Mouse (Mus musculus) myocyte (in vitro differentiated cells): Measurements from ENCODE around the gene Ecsit.

ENCODE experiments used
- CEBPB ChIP-seq: IDR thresholded peaks from 2 replicates; pipeline ENCODE4 v1.6.1; 2011; ENCODE audit warnings: mild to moderate bottlenecking, moderate library complexity; ENCODE audit not compliant: poor library complexity, insufficient read depth, severe bottlenecking
- E2F4 ChIP-seq: IDR thresholded peaks from one replicate; pipeline ENCODE4 v1.6.1; 2011; ENCODE audit warnings: mild to moderate bottlenecking, control low read depth, moderate library complexity; ENCODE audit not compliant: insufficient read depth
- MYOG ChIP-seq, 3 experiments: IDR thresholded peaks; one replicate each; pipeline ENCODE4 v1.6.1; 2011; ENCODE audit warnings: control low read depth in 2 of 3, low read depth in 2 of 3, mild to moderate bottlenecking in 2 of 3; ENCODE audit not compliant: insufficient read length in 2 of 3, control insufficient read depth in 1 of 3, insufficient read depth in 1 of 3
- POLR2A ChIP-seq: IDR thresholded peaks from one replicate; pipeline ENCODE4 v1.6.1; 2011; ENCODE audit warnings: low read depth, mild to moderate bottlenecking, control low read depth, moderate library complexity; ENCODE audit not compliant: insufficient read length
- POLR2AphosphoS2 ChIP-seq: IDR thresholded peaks from one replicate; pipeline ENCODE4 v1.6.1; 2011; ENCODE audit warnings: low read depth, control low read depth; ENCODE audit not compliant: insufficient read length
- REST ChIP-seq: IDR thresholded peaks from one replicate; pipeline ENCODE4 v1.6.1; 2011; ENCODE audit warnings: mild to moderate bottlenecking, control low read depth, moderate library complexity; ENCODE audit not compliant: insufficient read depth, insufficient read length
- SRF ChIP-seq: IDR thresholded peaks from one replicate; pipeline ENCODE4 v1.6.1; 2011; ENCODE audit warnings: low read depth; ENCODE audit not compliant: control insufficient read depth, insufficient read length
- TCF12 ChIP-seq: IDR thresholded peaks from one replicate; pipeline ENCODE4 v1.6.1; 2011; ENCODE audit warnings: mild to moderate bottlenecking, control low read depth; ENCODE audit not compliant: poor library complexity, insufficient read depth, severe bottlenecking
- USF1 ChIP-seq: IDR thresholded peaks from one replicate; pipeline ENCODE4 v1.6.1; 2011; ENCODE audit warnings: low read depth, mild to moderate bottlenecking, control low read depth, moderate library complexity

DNA sequence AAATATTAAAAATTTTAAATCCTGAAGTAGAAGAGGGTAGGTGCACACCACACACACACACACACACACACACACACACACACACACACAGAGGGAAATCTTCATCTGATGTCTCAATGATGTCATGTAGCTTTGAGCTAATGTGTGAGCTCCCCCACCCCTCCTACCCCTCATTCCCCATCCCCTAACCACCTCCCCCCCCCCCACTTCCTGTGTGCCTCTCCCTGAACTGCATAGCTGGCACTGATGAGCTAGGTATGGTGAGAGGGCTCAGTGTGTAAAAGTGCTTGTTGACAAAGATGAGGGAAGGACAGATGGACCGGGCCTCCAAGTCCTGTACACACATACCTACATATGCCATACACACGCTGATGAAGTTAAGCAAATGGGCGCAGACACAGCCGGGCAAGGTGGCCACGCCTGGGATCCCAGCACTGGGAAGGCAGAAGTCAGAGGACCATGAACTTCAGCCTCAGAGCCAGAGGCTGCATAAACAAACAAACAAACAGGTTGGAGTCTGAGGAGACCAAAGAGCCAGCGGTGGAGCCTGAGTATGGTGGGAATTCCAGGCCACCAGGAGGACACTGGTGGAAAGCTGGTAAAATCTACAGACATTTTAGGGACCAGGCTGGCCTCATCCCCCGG lies 49.1 kb upstream of the Ecsit start:
- TF ChIP-seq POLR2A (no peak), MYOG (IDR thresholded peaks at IDR 0.05; ENCODE audit: control insufficient read depth in 1 of 3, insufficient read depth in 1 of 3, insufficient read length in 2 of 3, low read depth in 2 of 3) (no peak), USF1 (no peak), E2F4 (no peak), CEBPB (no peak), POLR2AphosphoS2 (no peak), SRF (no peak), REST (no peak), TCF12 (no peak)
